Comparison of ENCODE assay signal across 25 mouse cellular contexts in the genomic region with DNA sequence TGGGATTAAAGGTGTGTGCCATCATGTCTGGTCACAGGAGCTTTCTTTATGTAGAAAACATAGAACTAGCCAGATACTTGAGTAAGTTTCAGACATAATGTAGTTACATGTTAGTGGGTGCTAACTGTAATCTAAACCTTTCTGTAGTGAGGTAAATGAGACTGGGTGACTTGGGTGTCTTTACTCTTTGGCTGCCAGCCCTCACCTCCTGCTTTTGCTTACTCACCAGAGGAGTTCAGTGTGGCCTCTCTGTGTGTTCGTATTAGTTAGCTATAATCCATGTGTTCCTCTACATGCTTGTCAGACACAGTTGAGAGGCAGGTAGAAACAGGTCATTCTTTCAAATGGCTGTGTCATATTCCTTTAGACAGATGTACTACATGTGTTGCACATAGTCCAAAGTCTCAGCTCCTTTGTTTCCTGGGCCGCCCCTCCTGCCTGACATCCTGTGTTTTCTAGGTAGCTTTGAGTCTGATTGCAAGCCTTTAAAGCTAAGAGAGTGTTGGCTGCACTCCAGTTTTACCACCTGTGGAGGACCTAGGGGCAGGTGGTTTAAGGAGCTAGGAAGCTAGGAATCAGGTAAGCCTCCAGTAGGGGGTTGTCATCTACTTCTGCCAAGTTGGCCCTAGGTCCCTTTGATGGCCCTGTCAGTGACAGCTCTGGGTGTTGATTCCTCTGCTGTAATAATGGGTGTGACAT. TPM values are rescaled to one million over a fixed set of nuclear protein-coding genes. Genes with fewer than 3 reads are reported as not detected.
DNase-seq lines count a peak whose midpoint lies in the region; ATAC-seq and TF ChIP-seq lines count a peak whose summit lies in the region.
"Had no signal": no experiment of that assay in that cellular context is flagged by ENCODE, and none has a peak within 500 bp of the region (broad histone marks: within the 10 kb centered on the region; RNA-seq: fewer than 3 reads in every experiment).

No protein-coding gene starts in this region.

- peak; percentile 15 to 19 for DNase-seq in cerebellum, postnatal 36 days
- no peak for DNase-seq in cerebellum, postnatal 4 days (ENCODE audit: low spot score in 2 of 2)
- no peak for DNase-seq in liver, postnatal 0 days
- DNase-seq in skeletal muscle tissue, adult 2 months (ENCODE audit: low read depth, low spot score) = peak; percentile 30
- no peak for DNase-seq in heart, adult 8-10 months (ENCODE audit: low spot score)
- no peak for DNase-seq in testis, postnatal 10 days (ENCODE audit: low spot score)
- DNase-seq: B cell, adult 2 months; gastrocnemius, postnatal 25 days; kidney, adult 11 months; kidney, postnatal 4 days; spleen, adult 18-20 months had no signal

- 68% methylated on average over 2 of the region's 2 CpGs for WGBS in liver, postnatal 0 days (ENCODE audit: insufficient replicate concordance)
- 76% methylated on average over 2 of the region's 2 CpGs for WGBS in liver, embryonic 12.5 days (ENCODE audit: insufficient replicate concordance)
- WGBS in embryonic facial prominence, embryonic 13.5 days = 76% methylated on average over 2 of the region's 2 CpGs

- no peak overlapping the region for H3K4me3 ChIP-seq in liver, postnatal 0 days (ENCODE audit: low read depth, low read length)
- H3K4me3 ChIP-seq in liver, embryonic 12.5 days = no peak overlapping the region
- H3K4me3 ChIP-seq in embryonic facial prominence, embryonic 13.5 days = no peak overlapping the region
- H3K4me3 ChIP-seq: forebrain, embryonic 10.5 days; heart, embryonic 12.5 days had no signal

- H3K9ac ChIP-seq in liver, postnatal 0 days (replicated peaks) = no peak overlapping the region
- H3K9ac ChIP-seq in liver, embryonic 12.5 days = no peak overlapping the region
- no peak overlapping the region for H3K9ac ChIP-seq in embryonic facial prominence, embryonic 13.5 days
- H3K9ac ChIP-seq: heart, embryonic 12.5 days had no signal

- no peaks in the 10 kb centered on the region for H3K9me3 ChIP-seq in liver, postnatal 0 days (ENCODE audit: low read length)
- H3K9me3 ChIP-seq in liver, embryonic 12.5 days (replicated peaks) = no peaks in the 10 kb centered on the region
- no peaks in the 10 kb centered on the region for H3K9me3 ChIP-seq in embryonic facial prominence, embryonic 13.5 days

- TF ChIP-seq EP300 in liver, postnatal 0 days (IDR thresholded peaks at IDR 0.05; ENCODE audit: low read depth) = no peak

- H3K27ac ChIP-seq in liver, postnatal 0 days (ENCODE audit: low read depth) = 0 out of 2 replicates have a peak overlapping the region, but pooled peaks have one; percentile 13
- H3K27ac ChIP-seq in liver, embryonic 12.5 days = no peak overlapping the region
- H3K27ac ChIP-seq in embryonic facial prominence, embryonic 13.5 days = no peak overlapping the region
- H3K27ac ChIP-seq: forebrain, embryonic 10.5 days had no signal

- TF ChIP-seq CTCF in liver, postnatal 0 days (IDR thresholded peaks at IDR 0.05; ENCODE audit: low read depth) = no peak

- no peaks in the 10 kb centered on the region for H3K36me3 ChIP-seq in liver, postnatal 0 days (replicated peaks; ENCODE audit: insufficient read depth, low read length)
- H3K36me3 ChIP-seq in liver, embryonic 12.5 days = peaks cover 9% of the 10 kb centered on the region; the same call in 1 of the 2 replicates
- H3K36me3 ChIP-seq in embryonic facial prominence, embryonic 13.5 days = no peaks in the 10 kb centered on the region

- no peak overlapping the region for H3K4me2 ChIP-seq in liver, postnatal 0 days (ENCODE audit: low read depth, low read length)
- no peak overlapping the region for H3K4me2 ChIP-seq in liver, embryonic 12.5 days
- H3K4me2 ChIP-seq in embryonic facial prominence, embryonic 13.5 days = no peak overlapping the region
- H3K4me2 ChIP-seq: heart, embryonic 12.5 days; midbrain, embryonic 11.5 days had no signal

- ATAC-seq in liver, postnatal 0 days = peak; percentile 71
- ATAC-seq in liver, embryonic 12.5 days = no peak
- ATAC-seq in embryonic facial prominence, embryonic 13.5 days (ENCODE audit: insufficient number of reproducible peaks, insufficient read depth, low FRiP score, low TSS enrichment, low read depth) = peak; percentile 52; the same call in 1 of the 2 replicates

- peaks cover 11% of the 10 kb centered on the region for H3K4me1 ChIP-seq in liver, postnatal 0 days (ENCODE audit: insufficient read depth)
- peaks cover 10% of the 10 kb centered on the region; the same call in 1 of the 2 replicates for H3K4me1 ChIP-seq in liver, embryonic 12.5 days
- H3K4me1 ChIP-seq in embryonic facial prominence, embryonic 13.5 days = peaks cover 7% of the 10 kb centered on the region; the same call in 1 of the 2 replicates

- no peaks in the 10 kb centered on the region for H3K27me3 ChIP-seq in liver, postnatal 0 days (ENCODE audit: insufficient read depth, low read length)
- no peaks in the 10 kb centered on the region for H3K27me3 ChIP-seq in liver, embryonic 12.5 days (replicated peaks)
- H3K27me3 ChIP-seq in embryonic facial prominence, embryonic 13.5 days = no peaks in the 10 kb centered on the region
- H3K27me3 ChIP-seq: heart, embryonic 12.5 days had no signal

RNA-seq across cellular contexts. Expression of a gene that starts 11.8 kb away (rescaled TPM):
- 4.7 and 7.6 TPM in 2 replicates for polyA plus RNA-seq in liver, postnatal 0 days (2015; fragmentation: Nextera tagmentation; extraction: Ambion mirVana)
- 7.3 and 8.9 TPM in 2 replicates for polyA plus RNA-seq in liver, embryonic 12.5 days (2016; fragmentation: Nextera tagmentation; extraction: Ambion mirVana)
- polyA plus RNA-seq in embryonic facial prominence, embryonic 13.5 days (2015; fragmentation: Nextera tagmentation; extraction: Ambion mirVana) = 9.4 and 13.0 TPM in 2 replicates
- 100 to 1,000 TPM; 111 to 126 (median 118) TPM for total RNA-seq in heart, adult 8-10 months (2022)

RNA-seq across cellular contexts. Expression of a gene that starts 29.9 kb away (rescaled TPM):
- not detected in 2 replicates for polyA plus RNA-seq in liver, postnatal 0 days (2015; fragmentation: Nextera tagmentation; extraction: Ambion mirVana)
- polyA plus RNA-seq in liver, embryonic 12.5 days (2016; fragmentation: Nextera tagmentation; extraction: Ambion mirVana) = not detected in 2 replicates
- not detected in 2 replicates for polyA plus RNA-seq in embryonic facial prominence, embryonic 13.5 days (2015; fragmentation: Nextera tagmentation; extraction: Ambion mirVana)
- not detected for total RNA-seq in heart, adult 8-10 months (2022)
- total RNA-seq: adrenal gland, adult 18-20 months; ES-E14; gastrocnemius, postnatal 25 days; hematopoietic stem cell, adult 5-6 weeks; layer of hippocampus, postnatal 25 days had no signal
- polyA plus RNA-seq: brain, embryonic 14.5 days; cerebellum, adult 2 months; embryonic facial prominence, embryonic 11.5 days; forebrain, embryonic 10.5 days; heart, embryonic 12.5 days; limb, embryonic 11.5 days; liver, embryonic 16.5 days; midbrain, embryonic 11.5 days had no signal

Comparison
In these comparisons a context has a peak if more than half of its experiments do, and no peak if none do; other contexts are left out.
1. DNase-seq: peak in cerebellum, postnatal 36 days (2 of 2) and skeletal muscle tissue, adult 2 months (single experiment); none in cerebellum, postnatal 4 days (0 of 2), liver, postnatal 0 days (single experiment), heart, adult 8-10 months (single experiment) and testis, postnatal 10 days (single experiment).